Mouse (Mus musculus) embryo, embryonic 11.5 days (tissue): Measurements from ENCODE around the gene Gm12166.

Source experiments
- DNase-seq: peaks from one replicate; pipeline ENCODE4 v3.0.0-alpha.2; 2012; ENCODE audit warnings: low read depth, low spot score

Gm12166 gene

DNA sequence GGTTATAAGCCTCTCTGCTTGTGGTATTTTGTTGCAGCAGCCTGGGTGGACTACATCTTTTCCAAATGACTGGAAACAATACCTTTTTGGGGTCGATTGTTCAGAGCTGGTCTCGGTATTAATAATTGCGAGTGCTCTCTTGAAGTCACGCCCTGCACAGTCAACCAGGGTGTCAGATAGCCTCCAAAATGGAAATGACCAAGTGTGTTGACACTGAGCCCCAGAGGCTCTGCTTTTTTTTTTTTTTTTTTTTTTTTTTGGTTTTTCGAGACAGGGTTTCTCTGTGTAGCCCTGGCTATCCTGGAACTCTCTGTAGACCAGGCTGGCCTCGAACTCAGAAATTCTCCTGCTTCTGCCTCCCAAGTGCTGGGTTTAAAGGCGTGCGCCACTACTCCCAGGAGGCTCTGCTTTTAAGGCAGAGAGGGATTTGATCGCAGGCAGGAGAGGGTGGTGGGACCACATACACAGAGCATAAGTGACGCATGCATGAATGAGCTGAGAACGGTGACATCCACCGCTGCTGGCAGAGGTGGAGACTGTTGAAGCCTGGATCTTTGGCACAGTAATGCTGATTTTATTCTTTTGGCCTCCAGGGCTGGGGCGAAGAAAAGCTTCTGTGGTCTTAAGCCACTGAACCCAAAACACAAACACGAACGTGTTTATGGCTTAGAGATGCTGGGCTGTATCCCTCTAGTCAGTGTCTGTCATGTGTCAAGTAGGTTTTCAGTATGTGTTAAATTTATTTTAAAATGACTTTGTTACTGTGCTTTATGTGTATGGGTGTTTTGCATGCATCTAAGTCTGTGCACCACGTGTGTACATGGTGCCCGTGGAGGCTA, 21.9 kb upstream of the Gm12166 start:
- no peak for DNase-seq

DNA sequence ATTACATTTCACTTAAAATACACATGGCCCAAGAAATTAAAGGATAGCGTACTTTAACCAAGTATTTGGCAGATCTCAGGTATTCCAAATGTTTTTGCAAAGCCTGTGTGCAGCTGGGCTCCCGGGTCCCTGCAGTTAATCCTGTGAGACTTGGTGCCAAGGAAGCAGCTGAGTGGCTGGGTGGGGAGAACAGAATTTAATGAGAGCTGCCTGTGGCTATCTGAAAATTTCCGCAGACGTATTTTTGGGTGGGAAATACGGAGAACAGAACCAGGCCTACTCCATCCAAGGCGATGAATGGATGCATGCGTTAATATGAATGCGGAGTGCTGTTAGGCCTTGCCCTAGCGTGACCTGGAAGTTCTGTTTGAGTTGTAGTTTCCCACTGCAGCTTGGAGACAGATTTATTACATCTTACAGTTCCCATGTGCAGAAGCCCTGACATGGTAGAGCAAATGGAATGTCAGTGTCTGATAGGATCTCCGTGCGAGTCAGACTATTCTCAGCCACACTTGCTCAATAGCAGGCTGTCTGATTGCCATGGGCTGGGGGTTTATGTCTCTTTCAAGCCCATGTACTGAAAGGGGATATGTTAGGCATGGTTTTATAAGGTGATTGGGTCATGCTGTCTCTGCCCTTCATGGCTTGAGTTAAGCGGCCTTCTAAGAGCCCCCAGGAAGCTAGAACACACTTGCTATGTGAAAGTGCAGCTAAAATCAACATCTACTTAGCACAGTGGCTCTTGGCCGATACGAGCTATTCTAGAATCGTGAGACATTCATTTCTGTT, 21.1 kb upstream of the Gm12166 start:
- DNase-seq = no peak

DNA sequence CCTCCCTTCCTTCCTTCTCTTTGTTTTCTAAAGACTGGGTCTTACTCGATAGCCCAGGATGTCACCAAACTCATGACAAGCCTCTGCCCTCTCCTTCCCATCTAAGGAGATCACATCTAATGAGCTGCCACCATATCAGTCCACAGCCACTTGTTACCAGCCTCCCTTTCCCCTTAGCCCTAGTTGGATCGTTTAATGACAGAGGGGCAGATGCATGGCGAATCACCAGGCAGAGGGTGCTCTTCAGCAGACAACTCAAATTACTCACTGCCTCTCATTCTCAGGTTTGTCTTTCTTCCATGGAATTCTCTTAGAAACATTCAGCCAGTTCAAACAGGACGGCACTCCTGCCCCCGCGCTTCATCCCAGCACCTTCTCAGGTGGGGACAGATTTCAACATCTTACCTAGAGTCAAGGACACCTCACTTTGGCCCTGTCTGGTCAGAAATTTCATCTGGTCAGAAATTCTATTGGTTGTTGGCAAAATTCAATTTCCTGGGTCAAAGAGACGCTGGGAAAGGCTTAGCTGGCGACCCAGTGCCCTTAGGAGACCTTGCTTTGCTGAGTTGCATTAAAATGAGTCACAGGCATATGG, 20.4 kb upstream of the Gm12166 start:
- DNase-seq = no peak

DNA sequence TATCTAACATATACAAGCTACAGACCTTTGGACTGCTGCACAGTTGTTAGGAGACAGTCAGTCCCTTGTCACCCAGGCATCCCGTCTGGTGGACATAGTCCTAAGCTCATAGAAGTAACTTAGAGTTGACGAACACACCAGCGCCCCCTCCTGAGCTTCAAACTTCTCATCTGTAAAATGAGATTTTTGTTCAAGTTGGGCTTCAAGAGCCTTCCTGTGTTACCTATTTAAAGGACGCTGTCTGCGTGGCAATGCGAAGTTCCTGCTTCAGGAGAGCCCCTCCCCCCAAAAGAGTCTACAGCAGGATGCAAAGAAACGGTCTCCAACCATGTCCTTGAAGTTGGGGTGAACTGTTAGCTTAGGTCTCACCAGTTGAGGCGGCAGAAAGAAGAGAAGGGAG, 18.7 kb upstream of the Gm12166 start:
- no peak for DNase-seq

DNA sequence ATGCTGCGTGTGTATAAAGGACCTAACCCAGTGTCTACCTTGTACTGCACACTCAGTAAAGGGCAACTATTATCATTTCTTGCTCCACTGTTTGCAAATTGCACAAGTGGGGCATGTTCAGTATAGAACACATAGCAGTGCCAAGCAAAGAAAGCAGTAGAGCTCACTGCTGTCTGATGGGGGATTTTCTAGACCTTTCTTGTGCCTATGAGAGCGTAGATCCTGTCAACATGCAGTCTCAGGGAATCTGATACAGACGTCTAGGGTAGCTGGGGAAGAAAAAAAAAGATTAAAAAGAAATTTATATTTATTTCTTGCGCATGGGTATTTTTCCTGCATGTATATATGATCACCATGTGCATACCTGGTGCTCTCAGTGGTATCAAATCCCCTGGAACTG, 18.0 kb upstream of the Gm12166 start:
- DNase-seq = no peak

DNA sequence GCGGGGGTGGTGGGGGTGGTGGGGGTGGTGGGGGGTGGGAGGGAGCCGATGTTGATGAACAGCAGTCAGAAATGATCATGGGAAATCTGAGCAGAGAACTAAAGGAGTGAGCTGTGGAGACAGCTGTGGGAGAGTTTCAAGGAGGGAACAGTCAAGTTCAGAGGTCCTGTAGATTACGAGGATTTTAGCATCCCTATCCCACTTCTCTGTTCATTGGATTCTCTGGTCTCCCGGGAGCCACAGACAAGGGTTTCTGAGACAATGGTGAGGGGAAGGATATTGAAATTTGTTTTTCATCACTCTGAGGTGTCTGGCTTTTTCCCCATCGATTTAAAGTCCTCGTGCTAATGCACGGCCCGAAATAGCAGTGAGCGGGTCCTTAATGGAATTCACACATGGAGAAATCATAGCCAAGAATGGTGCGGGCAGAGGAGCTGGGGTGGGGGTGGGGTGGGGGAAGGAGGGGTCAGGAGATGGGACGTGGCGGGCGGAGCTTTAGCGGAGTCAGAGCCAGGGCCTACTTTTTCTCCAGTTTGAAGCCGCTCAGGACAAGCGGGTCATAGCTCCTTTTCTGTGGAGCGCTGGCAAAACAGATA, 17.4 kb upstream of the Gm12166 start:
- DNase-seq = no peak

DNA sequence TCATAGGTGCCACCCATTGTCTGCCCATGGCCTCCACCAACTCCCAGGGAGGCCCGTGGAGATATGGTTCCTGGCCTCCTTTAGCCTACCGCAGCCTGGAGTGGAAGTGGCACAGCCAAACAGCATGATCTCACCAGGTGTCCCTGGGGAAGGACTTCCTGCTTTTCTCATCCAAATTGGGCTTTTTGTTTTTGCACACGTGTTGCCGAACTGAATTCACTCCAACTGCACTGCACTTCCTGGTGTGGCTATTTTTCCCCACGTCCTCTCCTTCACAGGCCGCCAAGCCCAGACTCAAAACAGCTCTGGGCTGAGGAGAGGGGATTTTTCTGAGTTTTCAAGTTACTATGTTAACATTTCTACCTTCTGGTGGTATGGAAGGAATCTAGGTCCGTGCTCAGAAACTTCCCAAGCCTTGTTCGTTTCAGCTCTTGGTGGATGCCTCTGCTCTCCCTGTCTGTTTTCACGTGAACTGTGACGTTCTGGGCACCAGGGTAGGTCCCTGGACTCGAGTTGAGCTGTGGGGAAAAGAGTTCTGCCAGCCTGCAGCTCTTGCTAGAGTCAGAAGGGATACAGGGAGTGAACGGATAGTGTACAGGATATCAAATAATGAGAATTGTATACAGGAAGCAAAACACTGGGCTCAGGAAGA, 16.8 kb upstream of the Gm12166 start:
- no peak for DNase-seq

DNA sequence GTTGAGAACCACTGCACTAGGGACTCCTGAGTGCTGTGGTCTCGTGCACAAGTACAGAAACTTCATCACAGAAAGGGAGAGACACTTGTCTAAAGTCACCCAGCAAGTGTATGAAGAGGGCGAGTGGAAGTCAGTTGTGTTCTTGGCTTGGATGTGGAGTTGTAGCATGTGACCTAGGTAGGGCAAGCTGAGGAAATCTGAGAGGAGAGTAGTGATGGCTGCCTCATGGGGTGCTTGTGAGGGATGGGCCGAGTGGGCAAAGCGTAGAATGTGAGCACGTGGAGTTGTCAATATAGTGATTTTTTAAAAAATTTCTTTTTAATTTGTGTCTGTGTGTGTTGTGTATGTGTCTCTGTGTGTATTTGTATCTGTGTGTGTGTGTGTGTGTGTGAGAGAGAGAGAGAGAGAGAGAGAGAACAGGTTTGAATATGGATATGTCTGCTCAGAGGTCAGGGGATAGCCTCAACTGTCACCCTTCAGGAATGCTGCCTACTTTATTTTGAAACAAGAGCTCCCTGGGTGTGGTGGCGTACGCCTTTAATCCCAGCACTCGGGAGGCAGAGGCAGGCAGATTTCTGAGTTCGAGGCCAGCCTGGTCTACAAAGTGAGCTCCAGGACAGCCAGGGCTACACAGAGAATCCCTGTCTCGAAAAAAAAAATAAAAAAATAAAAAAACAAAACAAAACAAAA, 15.4 kb upstream of the Gm12166 start:
- no peak for DNase-seq

DNA sequence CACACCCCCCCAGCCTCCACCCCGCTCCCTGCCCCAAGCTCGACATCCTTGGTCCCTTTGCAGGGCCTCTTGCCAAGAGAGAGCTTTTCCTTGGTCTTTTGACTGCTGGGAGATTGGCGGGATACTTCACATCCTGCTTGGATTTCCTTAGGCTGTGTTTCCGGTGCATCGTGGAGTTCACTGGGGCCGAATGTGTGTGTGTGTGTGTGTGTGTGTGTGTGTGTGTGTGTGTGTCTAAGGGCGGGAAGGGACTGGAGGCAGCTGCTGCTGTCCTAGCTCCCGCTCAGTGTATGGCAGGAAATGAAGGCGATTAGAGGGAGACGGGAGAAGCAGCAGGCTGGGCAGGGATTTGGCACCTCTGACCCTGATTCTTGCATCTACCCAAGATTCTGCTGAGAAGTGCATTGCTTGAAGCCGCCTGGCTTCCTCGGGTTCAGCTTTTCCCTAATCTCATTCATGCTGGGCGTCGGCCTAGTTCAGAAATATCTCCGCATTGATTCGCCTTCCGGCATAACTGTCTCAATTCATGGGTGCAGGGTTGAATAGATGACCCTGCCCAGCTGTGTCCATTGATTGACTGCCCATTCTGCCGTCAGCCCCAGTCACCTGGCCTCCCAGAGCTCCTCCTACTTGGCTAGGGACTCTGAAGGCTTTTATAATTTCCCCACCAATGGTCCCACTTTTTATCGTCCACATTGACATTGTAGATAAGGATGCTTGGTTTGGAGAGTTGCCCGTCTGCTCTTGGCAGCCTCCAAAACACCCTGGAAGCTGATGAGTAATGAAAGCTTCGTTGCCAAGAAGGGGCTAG, 13.3 kb upstream of the Gm12166 start:
- no peak for DNase-seq

DNA sequence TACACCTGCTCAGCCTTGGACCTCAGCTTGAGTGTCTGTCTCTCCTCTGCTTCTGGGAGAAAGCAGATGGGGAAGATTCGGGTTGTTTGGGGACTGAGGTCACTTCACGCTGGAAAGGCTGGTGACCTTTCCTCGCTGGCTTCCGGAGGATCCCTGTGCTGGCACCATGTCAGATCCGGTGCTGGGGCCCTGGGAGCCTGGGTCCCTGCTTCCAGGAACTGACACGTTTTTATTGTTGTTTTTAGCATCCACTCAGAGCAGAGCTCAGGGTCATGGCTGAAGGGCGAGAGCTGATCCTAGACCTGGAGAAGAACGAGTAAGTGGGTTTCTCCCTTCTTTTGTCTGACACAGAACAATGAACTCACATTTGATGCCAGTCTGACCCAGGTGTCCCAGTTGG, 12.6 kb upstream of the Gm12166 start:
- no peak for DNase-seq

DNA sequence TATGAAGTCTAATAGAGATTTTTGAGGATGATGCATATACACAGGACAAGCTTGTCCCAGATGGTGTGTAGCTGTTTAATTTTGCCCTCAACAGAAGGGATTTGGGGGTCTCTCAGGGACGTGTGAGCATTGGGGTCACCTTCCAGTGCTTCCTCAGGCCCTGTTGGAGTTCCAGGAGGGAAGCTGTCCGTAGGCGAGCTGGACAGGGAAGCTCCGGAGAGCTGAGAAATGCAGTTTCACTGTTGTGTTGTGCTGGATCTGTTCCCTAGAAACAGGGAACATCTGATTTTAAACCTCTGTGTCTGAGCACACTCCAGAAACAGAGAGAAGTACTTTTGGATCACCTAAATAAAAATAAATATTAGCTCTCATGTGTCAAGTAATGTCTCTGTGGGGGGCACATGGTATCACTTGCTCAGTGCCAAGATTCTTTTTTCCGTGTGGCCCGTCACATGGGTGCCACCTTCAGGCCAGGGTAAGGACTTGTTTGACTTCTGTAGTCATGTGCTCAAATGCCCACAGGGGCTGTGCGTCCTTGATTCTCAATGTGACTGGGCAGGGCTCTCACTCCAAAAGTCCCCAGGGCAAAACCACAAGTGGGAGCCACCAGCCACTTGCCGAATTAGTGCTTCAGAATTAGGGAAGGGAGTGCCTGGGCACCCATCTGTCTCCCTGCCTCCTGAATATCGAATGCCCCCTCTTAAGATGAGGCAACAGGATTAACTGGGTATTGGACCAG, 11.0 kb upstream of the Gm12166 start:
- no peak for DNase-seq

DNA sequence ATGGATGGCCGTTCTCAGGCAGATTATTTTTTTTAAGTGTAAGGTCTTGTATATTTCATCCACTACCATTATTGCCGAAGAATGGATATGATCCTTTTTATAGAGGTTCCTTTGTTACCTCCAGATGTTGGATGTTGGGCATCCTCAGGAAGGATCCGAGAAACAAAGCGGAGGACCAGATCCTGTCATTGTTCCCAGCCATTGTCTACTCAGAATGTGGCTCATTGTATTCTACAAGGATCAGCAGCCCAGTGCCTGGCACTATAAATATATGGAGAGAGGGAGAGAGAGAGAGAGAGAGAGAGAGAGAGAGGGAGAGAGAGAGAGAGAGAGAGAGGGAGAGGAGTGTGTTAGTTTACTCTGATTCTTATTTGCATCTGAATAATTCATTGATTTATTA, 10.4 kb upstream of the Gm12166 start:
- DNase-seq = no peak

DNA sequence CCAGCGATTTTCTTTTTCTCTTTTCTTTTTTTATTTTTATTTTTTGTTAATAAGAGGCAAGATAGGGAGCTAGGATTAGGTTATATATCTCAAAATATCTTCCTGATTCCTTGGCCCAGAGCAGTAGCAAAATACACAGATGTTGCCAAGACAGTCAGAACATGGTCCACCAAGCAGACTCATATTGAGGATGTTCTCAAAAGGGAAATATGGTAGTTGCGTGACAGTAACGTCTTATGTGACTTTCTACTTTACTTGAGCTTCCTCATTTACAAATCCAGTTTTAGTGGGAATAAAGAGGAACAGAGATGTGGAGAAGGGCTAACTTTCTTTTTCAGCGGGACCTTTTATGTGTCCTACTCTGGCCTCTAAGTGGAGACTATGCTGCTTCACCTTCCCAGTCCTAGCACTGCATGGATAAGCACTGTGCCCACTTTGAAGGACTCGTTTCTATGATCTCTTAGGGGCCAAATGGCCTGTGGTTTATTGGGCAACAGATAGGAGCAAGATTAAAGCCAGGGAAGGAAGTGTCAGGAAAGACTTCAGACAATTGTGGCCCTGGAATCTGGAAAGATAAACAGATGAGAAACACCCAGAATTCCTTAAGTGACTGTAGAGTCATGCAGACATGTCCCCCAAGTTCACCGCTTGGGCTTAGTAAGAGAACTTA, 9.8 kb upstream of the Gm12166 start:
- DNase-seq = no peak

DNA sequence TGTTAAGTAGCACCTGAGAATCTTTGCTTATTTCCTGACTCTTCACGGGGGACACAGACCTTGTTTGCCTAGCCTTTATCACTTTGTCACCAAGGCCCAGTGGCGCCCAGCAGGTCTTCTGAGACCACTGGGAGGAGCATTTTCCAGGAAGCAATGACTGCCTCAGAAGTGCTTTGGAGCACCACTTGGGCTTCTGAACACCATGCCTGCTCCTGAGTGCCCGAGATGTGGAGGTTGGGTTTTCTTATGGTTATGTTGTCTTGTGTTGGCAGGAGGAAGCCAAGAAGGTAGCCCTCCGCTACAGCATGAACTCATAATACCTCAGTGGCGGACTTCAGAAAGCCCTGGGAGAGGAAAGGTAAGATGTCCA, 8.5 kb upstream of the Gm12166 start:
- DNase-seq = no peak

DNA sequence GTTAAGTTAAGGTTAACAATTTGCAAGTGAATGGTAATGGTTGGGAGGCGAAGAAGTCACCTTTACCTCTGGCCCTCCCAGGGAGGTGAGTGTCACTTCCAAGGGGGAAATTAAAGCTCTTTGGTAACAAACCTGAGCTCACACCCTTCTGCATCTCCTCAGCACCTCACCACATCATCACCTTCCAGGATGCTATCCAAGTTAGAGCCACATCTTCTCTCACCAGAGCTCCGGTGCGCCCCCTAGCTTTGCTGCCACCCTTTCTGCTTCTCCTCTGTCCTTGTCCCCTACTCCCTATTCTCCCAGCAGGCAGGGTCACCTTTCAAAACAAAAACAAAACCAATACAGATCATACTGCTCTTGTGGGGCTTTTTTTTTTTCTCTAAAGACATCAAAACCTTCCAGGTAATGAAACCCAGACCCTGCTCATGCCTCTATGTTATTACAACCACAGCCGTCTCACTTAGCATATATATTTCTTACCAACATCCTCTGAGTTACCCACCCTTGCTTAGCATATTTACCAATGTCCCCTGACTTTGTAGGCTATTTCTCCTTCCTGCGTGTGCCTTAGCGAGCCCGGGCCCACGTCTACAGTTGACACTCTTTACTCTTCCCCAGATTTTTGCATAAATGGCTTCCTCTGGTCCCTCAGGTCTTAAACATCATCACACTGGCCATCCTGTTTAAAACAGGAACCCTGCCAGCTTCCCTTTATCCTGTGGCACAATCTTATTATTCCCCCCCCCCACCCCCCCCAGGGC, 7.9 kb upstream of the Gm12166 start:
- DNase-seq = no peak

DNA sequence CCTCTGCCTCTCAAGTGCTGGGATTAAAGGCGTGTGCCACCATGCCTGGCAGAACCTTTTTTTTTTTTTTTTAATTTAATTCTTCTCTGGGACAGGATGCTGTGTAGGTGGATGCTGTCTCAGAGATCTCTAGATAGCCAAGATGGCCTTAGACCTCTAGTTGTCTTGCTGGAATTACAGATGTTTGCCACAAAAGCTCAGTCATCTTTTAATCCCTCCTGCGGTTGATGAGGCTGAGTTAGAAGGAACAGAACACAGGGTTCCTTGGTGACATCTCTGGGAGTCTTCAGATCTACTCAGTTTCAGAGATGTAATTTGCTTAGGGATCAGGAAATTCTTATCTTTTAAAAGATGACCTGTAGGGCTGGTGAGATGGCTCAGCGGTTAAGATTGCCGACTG, 6.8 kb upstream of the Gm12166 start:
- DNase-seq = no peak

DNA sequence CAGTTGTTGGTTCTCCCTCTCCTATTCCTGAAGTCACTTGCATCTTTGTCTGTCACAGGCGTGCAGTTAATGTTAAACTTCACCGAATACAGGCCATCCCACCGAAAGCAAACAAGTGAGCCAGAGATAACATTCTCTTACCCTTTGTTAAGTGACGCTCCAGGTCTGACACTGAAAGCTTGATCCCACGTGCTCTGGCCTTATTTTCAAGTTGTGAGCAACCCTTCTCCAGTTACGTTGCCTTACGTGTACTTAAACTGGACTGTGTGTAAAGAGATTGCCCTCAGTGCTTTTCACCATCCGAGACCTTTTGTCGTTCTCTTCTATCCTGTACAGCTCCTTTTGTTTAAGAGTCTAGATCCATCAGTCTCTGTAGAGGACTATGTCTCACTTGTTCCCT, 5.9 kb upstream of the Gm12166 start:
- DNase-seq = no peak

DNA sequence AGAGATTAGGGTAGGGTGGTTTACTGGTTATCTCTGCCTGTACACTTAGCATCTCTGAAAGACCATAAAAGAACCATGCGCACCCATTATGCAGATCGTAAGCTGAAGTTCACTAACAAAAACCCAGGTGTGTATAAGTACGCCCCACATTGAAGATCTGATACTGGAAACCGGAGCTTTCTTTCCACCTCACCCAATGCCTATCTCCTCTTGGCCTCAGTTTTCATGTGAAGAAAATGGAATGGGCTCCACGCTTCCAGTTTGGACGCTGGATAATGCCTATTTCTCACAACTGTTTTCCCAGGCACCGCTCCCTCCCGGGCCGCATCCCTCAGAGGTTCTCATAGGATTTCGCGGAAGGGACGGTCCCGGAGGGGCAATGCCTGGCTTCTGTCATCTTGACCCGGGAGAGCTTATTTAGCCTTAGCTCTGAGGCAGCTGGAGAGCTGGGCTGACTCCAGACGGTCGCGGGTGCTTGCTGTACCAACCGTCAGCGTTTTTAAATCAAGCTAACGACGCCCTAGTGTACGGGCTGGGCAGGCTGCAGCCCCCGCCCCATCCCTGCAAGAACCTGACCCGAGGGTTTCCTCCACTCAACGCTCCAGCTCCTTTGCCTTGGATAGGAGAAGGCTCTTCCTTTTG, 4.8 kb upstream of the Gm12166 start:
- DNase-seq = no peak
